Mouse (Mus musculus) adrenal gland, adult 8-10 months (tissue): ENCODE data around the gene Fer. TPM values are rescaled to one million over a fixed set of nuclear protein-coding genes. Genes with fewer than 3 reads are reported as not detected.

ENCODE experiments used
- DNase-seq: peaks from one replicate; pipeline ENCODE4 v3.0.0; 2022
- total RNA-seq, 4 experiments: library from RNA; stranded (reverse); gene quantifications; 2 replicates each; pipeline ENCODE4 v1.2.4; 2022

The Fer gene
- total RNA-seq, 4 experiments from 2014 or later: 19.0 to 25.4 (median 21.1) TPM

GRCm38 (mm10) chr17:64093716-64094115 lies 230.9 kb downstream of the Fer start:
- DNase-seq: no peak

- DNase-seq: no peak
These were observed 233.9 kb downstream of the Fer start for GRCm38 (mm10) chr17:64096811-64097210.

- DNase-seq: no peak
These were observed 235.0 kb downstream of the Fer start for GRCm38 (mm10) chr17:64097788-64098359.

- DNase-seq: no peak
These were observed 236.7 kb downstream of the Fer start for GRCm38 (mm10) chr17:64099395-64100171.

- no peak for DNase-seq
These were observed 237.3 kb downstream of the Fer start for GRCm38 (mm10) chr17:64100172-64100510.

GRCm38 (mm10) chr17:64108773-64109172 lies 245.9 kb downstream of the Fer start:
- no peak for DNase-seq

- peak; percentile 19 for DNase-seq
These were observed 247.0 kb downstream of the Fer start for GRCm38 (mm10) chr17:64109871-64110270.

GRCm38 (mm10) chr17:64113625-64114024 lies 250.8 kb downstream of the Fer start:
- peak; percentile 7 for DNase-seq

- no peak for DNase-seq
These were observed 253.9 kb downstream of the Fer start for GRCm38 (mm10) chr17:64116762-64117161.

- DNase-seq: no peak
These were observed 256.9 kb downstream of the Fer start for GRCm38 (mm10) chr17:64119697-64120288.

- no peak for DNase-seq
These were observed 259.7 kb downstream of the Fer start for GRCm38 (mm10) chr17:64122556-64122955.

- DNase-seq: no peak
These were observed 260.9 kb downstream of the Fer start for GRCm38 (mm10) chr17:64123732-64124131.

- no peak for DNase-seq
These were observed 264.0 kb downstream of the Fer start for GRCm38 (mm10) chr17:64126904-64127303.

GRCm38 (mm10) chr17:64129750-64130149 lies 266.9 kb downstream of the Fer start:
- DNase-seq: no peak

GRCm38 (mm10) chr17:64130356-64130755 lies 267.5 kb downstream of the Fer start:
- peak; percentile 6 for DNase-seq

- no peak for DNase-seq
These were observed 269.3 kb downstream of the Fer start for GRCm38 (mm10) chr17:64132183-64132582.

GRCm38 (mm10) chr17:64135941-64136650 lies 273.2 kb downstream of the Fer start:
- DNase-seq: no peak

- no peak for DNase-seq
These were observed 275.3 kb downstream of the Fer start for GRCm38 (mm10) chr17:64138036-64138717.

- DNase-seq: no peak
These were observed 276.5 kb downstream of the Fer start for GRCm38 (mm10) chr17:64139231-64139915.

GRCm38 (mm10) chr17:64140063-64140850 lies 277.4 kb downstream of the Fer start:
- no peak for DNase-seq

- no peak for DNase-seq
These were observed 279.0 kb downstream of the Fer start for GRCm38 (mm10) chr17:64141856-64142255.
